Comparison of ENCODE assay signal across 16 mouse cellular contexts in the genomic region with DNA sequence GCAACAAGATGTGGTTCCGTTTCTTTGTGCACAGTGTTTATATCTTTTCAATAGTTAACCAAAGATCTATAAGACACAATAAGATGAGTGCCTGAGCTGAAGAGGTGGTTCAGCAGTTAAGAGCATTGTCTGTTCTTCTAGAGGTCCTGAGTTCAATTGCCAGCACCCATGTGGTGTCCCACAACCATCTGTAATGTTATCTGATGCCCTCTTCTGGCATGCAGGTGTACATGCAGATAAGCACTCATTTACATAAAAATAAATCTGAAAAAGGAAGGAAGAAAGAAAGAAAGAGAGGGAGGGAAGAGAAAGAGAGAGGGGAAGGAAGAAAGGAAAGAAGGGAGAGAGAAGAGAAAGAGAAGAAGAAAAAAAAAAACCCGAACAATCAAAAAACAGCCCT. TPM values are rescaled to one million over a fixed set of nuclear protein-coding genes. Genes with fewer than 3 reads are reported as not detected.
DNase-seq lines count a peak whose midpoint lies in the region; ATAC-seq and TF ChIP-seq lines count a peak whose summit lies in the region.
"Had no signal": no experiment of that assay in that cellular context is flagged by ENCODE, and none has a peak within 500 bp of the region (broad histone marks: within the 10 kb centered on the region; RNA-seq: fewer than 3 reads in every experiment).

No protein-coding gene starts in this region.

- H3K79me2 ChIP-seq in MEL (ENCODE audit: control insufficient read depth, insufficient read depth, low read length, poor library complexity), result no peaks in the 10 kb centered on the region

- no peak overlapping the region for H3K27ac ChIP-seq in hindbrain, postnatal 0 days
- no peak overlapping the region for H3K27ac ChIP-seq in hindbrain, embryonic 12.5 days
- H3K27ac ChIP-seq in lung, postnatal 0 days (ENCODE audit: low read length), result no peak overlapping the region
- no peak overlapping the region for H3K27ac ChIP-seq in MEL (ENCODE audit: control insufficient read depth, low read depth, low read length)
- no peak overlapping the region for H3K27ac ChIP-seq in forebrain, embryonic 14.5 days (ENCODE audit: low read depth, low read length)
- H3K27ac ChIP-seq: embryonic facial prominence, embryonic 12.5 days; heart, embryonic 13.5 days; hindbrain, embryonic 15.5 days; liver, embryonic 15.5 days had no signal

- no peaks in the 10 kb centered on the region for H3K27me3 ChIP-seq in hindbrain, postnatal 0 days (ENCODE audit: insufficient read depth, low read length)
- no peaks in the 10 kb centered on the region for H3K27me3 ChIP-seq in hindbrain, embryonic 12.5 days
- H3K27me3 ChIP-seq in lung, postnatal 0 days (replicated peaks; ENCODE audit: insufficient read depth, low read length), result no peaks in the 10 kb centered on the region
- no peaks in the 10 kb centered on the region for H3K27me3 ChIP-seq in MEL (ENCODE audit: control insufficient read depth in 1 of 2, insufficient read depth in 2 of 2, low read length in 2 of 2)
- H3K27me3 ChIP-seq in forebrain, embryonic 14.5 days (replicated peaks; ENCODE audit: control insufficient read depth, insufficient read depth, low read length), result no peaks in the 10 kb centered on the region
- H3K27me3 ChIP-seq: embryonic facial prominence, embryonic 12.5 days; heart, embryonic 13.5 days; hindbrain, embryonic 15.5 days; liver, embryonic 15.5 days had no signal

- 0 out of 2 replicates have a peak, but pooled peaks have one; percentile 6 for TF ChIP-seq CTCF in hindbrain, postnatal 0 days (IDR thresholded peaks at IDR 0.05; ENCODE audit: low read depth)
- 0 out of 2 replicates have a peak, but pooled peaks have one; percentile 30 for TF ChIP-seq CTCF in lung, postnatal 0 days (IDR thresholded peaks at IDR 0.05)
- peak in 1 of 3 experiments; percentile 33; a peak in 2 of 6 replicates for TF ChIP-seq CTCF in MEL (IDR thresholded peaks at IDR 0.05 in 2 of 3, conservative IDR thresholded peaks at IDR 0.05 in 1 of 3; ENCODE audit: control insufficient read depth in 1 of 3, insufficient read depth in 1 of 3, low read depth in 2 of 3, low read length in 3 of 3, poor library complexity in 1 of 3, severe bottlenecking in 1 of 3)

- no peak overlapping the region for H3K4me2 ChIP-seq in hindbrain, postnatal 0 days (ENCODE audit: low read depth, low read length)
- H3K4me2 ChIP-seq in hindbrain, embryonic 12.5 days (replicated peaks), result no peak overlapping the region
- H3K4me2 ChIP-seq in lung, postnatal 0 days (replicated peaks; ENCODE audit: low read depth, low read length), result no peak overlapping the region
- H3K4me2 ChIP-seq in forebrain, embryonic 14.5 days (ENCODE audit: low read length), result no peak overlapping the region
- H3K4me2 ChIP-seq: embryonic facial prominence, embryonic 12.5 days; heart, embryonic 13.5 days; hindbrain, embryonic 15.5 days; liver, embryonic 15.5 days had no signal

- no peak; the same call in 1 of the 2 replicates for TF ChIP-seq RAD21 in MEL (IDR thresholded peaks at IDR 0.05; ENCODE audit: low read depth, low read length)

- no peak overlapping the region for H3K9ac ChIP-seq in hindbrain, postnatal 0 days (replicated peaks; ENCODE audit: low read length)
- no peak overlapping the region for H3K9ac ChIP-seq in hindbrain, embryonic 12.5 days
- no peak overlapping the region for H3K9ac ChIP-seq in lung, postnatal 0 days (replicated peaks; ENCODE audit: low read depth)
- no peak overlapping the region for H3K9ac ChIP-seq in MEL (ENCODE audit: control insufficient read depth, low read depth, low read length, poor library complexity, severe bottlenecking)
- no peak overlapping the region for H3K9ac ChIP-seq in forebrain, embryonic 14.5 days (ENCODE audit: low read length)
- H3K9ac ChIP-seq: embryonic facial prominence, embryonic 12.5 days; heart, embryonic 13.5 days; hindbrain, embryonic 15.5 days; liver, embryonic 15.5 days had no signal

- no peak overlapping the region for H3K4me3 ChIP-seq in hindbrain, postnatal 0 days (ENCODE audit: low read length)
- no peak overlapping the region for H3K4me3 ChIP-seq in hindbrain, embryonic 12.5 days
- H3K4me3 ChIP-seq in lung, postnatal 0 days (ENCODE audit: low read depth, low read length), result no peak overlapping the region
- H3K4me3 ChIP-seq in MEL (ENCODE audit: control insufficient read depth in 1 of 2, insufficient read depth in 1 of 2, low read depth in 2 of 2, low read length in 2 of 2), result no peak overlapping the region
- no peak overlapping the region for H3K4me3 ChIP-seq in forebrain, embryonic 14.5 days (ENCODE audit: low read depth, low read length)
- H3K4me3 ChIP-seq: embryonic facial prominence, embryonic 12.5 days; heart, embryonic 13.5 days; hindbrain, embryonic 15.5 days; liver, embryonic 15.5 days had no signal

- no peaks in the 10 kb centered on the region for H3K4me1 ChIP-seq in hindbrain, postnatal 0 days (ENCODE audit: insufficient read depth, low read length)
- no peaks in the 10 kb centered on the region for H3K4me1 ChIP-seq in hindbrain, embryonic 12.5 days
- H3K4me1 ChIP-seq in lung, postnatal 0 days (ENCODE audit: insufficient read depth, low read depth, low read length), result no peaks in the 10 kb centered on the region
- H3K4me1 ChIP-seq in MEL (ENCODE audit: control insufficient read depth in 1 of 2, insufficient read depth in 2 of 2, low read length in 2 of 2), result no peaks in the 10 kb centered on the region
- no peaks in the 10 kb centered on the region for H3K4me1 ChIP-seq in forebrain, embryonic 14.5 days (ENCODE audit: control insufficient read depth, insufficient read depth, low read length)
- H3K4me1 ChIP-seq: embryonic facial prominence, embryonic 12.5 days; liver, embryonic 15.5 days had no signal

- TF ChIP-seq EP300 in lung, postnatal 0 days (IDR thresholded peaks at IDR 0.05), result no peak
- TF ChIP-seq EP300 in MEL (IDR thresholded peaks at IDR 0.05; ENCODE audit: low read depth in 1 of 2, low read length in 2 of 2), result no peak

- no peaks in the 10 kb centered on the region for H3K9me3 ChIP-seq in hindbrain, postnatal 0 days (ENCODE audit: low read length)
- no peaks in the 10 kb centered on the region for H3K9me3 ChIP-seq in hindbrain, embryonic 12.5 days (replicated peaks)
- H3K9me3 ChIP-seq in lung, postnatal 0 days (ENCODE audit: low read length), result no peaks in the 10 kb centered on the region
- no peaks in the 10 kb centered on the region for H3K9me3 ChIP-seq in MEL (replicated peaks; ENCODE audit: insufficient read depth, low read length)
- no peaks in the 10 kb centered on the region for H3K9me3 ChIP-seq in forebrain, embryonic 14.5 days (replicated peaks; ENCODE audit: control insufficient read depth, low read length)
- H3K9me3 ChIP-seq: embryonic facial prominence, embryonic 12.5 days; hindbrain, embryonic 15.5 days; liver, embryonic 15.5 days had no signal

- no peak for TF ChIP-seq POLR2A in MEL (IDR thresholded peaks at IDR 0.05; ENCODE audit: control insufficient read depth in 1 of 2, insufficient read depth in 1 of 2, low read depth in 1 of 2, low read length in 2 of 2, poor library complexity in 1 of 2)

- WGBS in hindbrain, postnatal 0 days, result 91% methylated on average over 2 of the region's 2 CpGs
- WGBS in hindbrain, embryonic 12.5 days, result 95% methylated on average over 2 of the region's 2 CpGs
- WGBS in lung, postnatal 0 days, result 86% methylated on average over 2 of the region's 2 CpGs
- 96% methylated on average over 2 of the region's 2 CpGs for WGBS in forebrain, embryonic 14.5 days

- no peak for DNase-seq in hindbrain, postnatal 0 days (ENCODE audit: low spot score)
- no peak for DNase-seq in lung, postnatal 0 days (ENCODE audit: low spot score)
- no peak for DNase-seq in lung, postnatal 25 days (ENCODE audit: low spot score)
- DNase-seq in MEL (ENCODE audit: low read depth, low spot score), result peak; percentile 43
- no peak for DNase-seq in forebrain, embryonic 14.5 days (ENCODE audit: low spot score)
- DNase-seq in right cerebral cortex, adult 18-20 months, result no peak
- DNase-seq: cerebellum, adult 11 months; cerebellum, adult 9-10 months; liver; midbrain, embryonic 14.5 days; thymus, postnatal 4 days had no signal

- no peak for ATAC-seq in hindbrain, postnatal 0 days
- no peak for ATAC-seq in hindbrain, embryonic 12.5 days (ENCODE audit: low FRiP score)
- ATAC-seq in lung, postnatal 0 days, result no peak
- ATAC-seq in forebrain, embryonic 14.5 days, result no peak

- H3K36me3 ChIP-seq in hindbrain, postnatal 0 days (ENCODE audit: insufficient read depth, low read length), result no peaks in the 10 kb centered on the region
- H3K36me3 ChIP-seq in hindbrain, embryonic 12.5 days, result no peaks in the 10 kb centered on the region
- no peaks in the 10 kb centered on the region for H3K36me3 ChIP-seq in lung, postnatal 0 days (ENCODE audit: insufficient read depth, low read length)
- no peaks in the 10 kb centered on the region for H3K36me3 ChIP-seq in MEL (ENCODE audit: control insufficient read depth in 1 of 2, insufficient read depth in 2 of 2, low read length in 2 of 2)
- H3K36me3 ChIP-seq in forebrain, embryonic 14.5 days (ENCODE audit: control insufficient read depth, insufficient read depth, low read length), result no peaks in the 10 kb centered on the region
- H3K36me3 ChIP-seq: embryonic facial prominence, embryonic 12.5 days; heart, embryonic 13.5 days; hindbrain, embryonic 15.5 days; liver, embryonic 15.5 days had no signal

RNA-seq across cellular contexts. Expression of a gene that starts 12.1 kb away (rescaled TPM):
- total RNA-seq in hindbrain, postnatal 0 days (2014; rRNA removed), result 3.3 and 4.6 TPM in 2 replicates
- polyA plus RNA-seq in hindbrain, postnatal 0 days (2015; fragmentation: Nextera tagmentation; extraction: Ambion mirVana), result 3.4 and 4.7 TPM in 2 replicates
- 3.7 and 4.1 TPM in 2 replicates for polyA plus RNA-seq in hindbrain, embryonic 12.5 days (2016; fragmentation: Nextera tagmentation; extraction: Ambion mirVana)
- polyA plus RNA-seq in lung, postnatal 0 days (2015; fragmentation: Nextera tagmentation; extraction: Ambion mirVana), result 19.7 and 23.7 TPM in 2 replicates
- total RNA-seq in MEL (2012; rRNA removed), result 4.3 and 5.3 TPM in 2 replicates
- 1 to 10 TPM in 1 of 2 experiments, not detected in 1; 8.9 TPM for polyA plus RNA-seq in MEL (2012; ENCODE audit: insufficient read depth in 1 of 2, insufficient read length in 2 of 2, low read depth in 1 of 2, low replicate concordance in 2 of 2, missing spikeins in 1 of 2)
- 0.69 and 1.1 TPM in 2 replicates for polyA plus RNA-seq in forebrain, embryonic 14.5 days (2014; fragmentation: Nextera tagmentation; extraction: Ambion mirVana)

RNA-seq across cellular contexts. Expression of a gene that starts 19.4 kb away (rescaled TPM):
- 1,096 and 1,413 TPM in 2 replicates for total RNA-seq in hindbrain, postnatal 0 days (2014; rRNA removed)
- polyA plus RNA-seq in hindbrain, postnatal 0 days (2015; fragmentation: Nextera tagmentation; extraction: Ambion mirVana), result 1,008 and 1,032 TPM in 2 replicates
- polyA plus RNA-seq in hindbrain, embryonic 12.5 days (2016; fragmentation: Nextera tagmentation; extraction: Ambion mirVana), result 793 and 794 TPM in 2 replicates
- 273 and 289 TPM in 2 replicates for polyA plus RNA-seq in lung, postnatal 0 days (2015; fragmentation: Nextera tagmentation; extraction: Ambion mirVana)
- 558 and 572 TPM in 2 replicates for total RNA-seq in MEL (2012; rRNA removed)
- 100 to 1,000 TPM in 1 of 2 experiments, not detected in 1; 568 TPM for polyA plus RNA-seq in MEL (2012; ENCODE audit: insufficient read depth in 1 of 2, insufficient read length in 2 of 2, low read depth in 1 of 2, low replicate concordance in 2 of 2, missing spikeins in 1 of 2)
- polyA plus RNA-seq in forebrain, embryonic 14.5 days (2014; fragmentation: Nextera tagmentation; extraction: Ambion mirVana), result 1,292 and 1,314 TPM in 2 replicates

RNA-seq across cellular contexts. Expression of a gene that starts 50.3 kb away (rescaled TPM):
- total RNA-seq in hindbrain, postnatal 0 days (2014; rRNA removed), result 412 and 421 TPM in 2 replicates
- 296 and 321 TPM in 2 replicates for polyA plus RNA-seq in hindbrain, postnatal 0 days (2015; fragmentation: Nextera tagmentation; extraction: Ambion mirVana)
- polyA plus RNA-seq in hindbrain, embryonic 12.5 days (2016; fragmentation: Nextera tagmentation; extraction: Ambion mirVana), result 127 and 132 TPM in 2 replicates
- polyA plus RNA-seq in lung, postnatal 0 days (2015; fragmentation: Nextera tagmentation; extraction: Ambion mirVana), result 63.7 and 72.0 TPM in 2 replicates
- 32.9 and 36.8 TPM in 2 replicates for total RNA-seq in MEL (2012; rRNA removed)
- 10 to 100 TPM in 1 of 2 experiments, not detected in 1; 56.9 TPM for polyA plus RNA-seq in MEL (2012; ENCODE audit: insufficient read depth in 1 of 2, insufficient read length in 2 of 2, low read depth in 1 of 2, low replicate concordance in 2 of 2, missing spikeins in 1 of 2)
- polyA plus RNA-seq in forebrain, embryonic 14.5 days (2014; fragmentation: Nextera tagmentation; extraction: Ambion mirVana), result 115 and 180 TPM in 2 replicates
